ENCODE assay signal across 19 mouse cellular contexts in genomic region chr15:36700196-36700595, GRCm38 (mm10).
"Had no signal": no experiment of that assay in that cellular context is flagged by ENCODE, and none has a peak within 500 bp of the region (broad histone marks: within the 10 kb centered on the region; RNA-seq: fewer than 3 reads in every experiment).

No protein-coding gene starts in this region.

- ATAC-seq: liver, embryonic 12.5 days; midbrain, embryonic 13.5 days; midbrain, embryonic 15.5 days had no signal

- H3K27ac ChIP-seq: limb, embryonic 15.5 days; liver, embryonic 12.5 days; liver, embryonic 14.5 days; midbrain, embryonic 10.5 days; midbrain, embryonic 13.5 days; midbrain, embryonic 15.5 days; neural tube, embryonic 13.5 days; neural tube, embryonic 15.5 days had no signal

- H3K27me3 ChIP-seq: limb, embryonic 15.5 days; liver, embryonic 12.5 days; midbrain, embryonic 13.5 days; midbrain, embryonic 15.5 days; neural tube, embryonic 13.5 days; neural tube, embryonic 15.5 days had no signal

- H3K36me3 ChIP-seq: limb, embryonic 15.5 days; liver, embryonic 12.5 days; midbrain, embryonic 10.5 days; midbrain, embryonic 13.5 days; midbrain, embryonic 15.5 days; neural tube, embryonic 13.5 days; neural tube, embryonic 15.5 days had no signal

- H3K9me3 ChIP-seq: limb, embryonic 15.5 days; liver, embryonic 12.5 days; midbrain, embryonic 10.5 days; midbrain, embryonic 13.5 days; midbrain, embryonic 15.5 days; neural tube, embryonic 13.5 days; neural tube, embryonic 15.5 days had no signal

- H3K4me2 ChIP-seq: limb, embryonic 15.5 days; liver, embryonic 12.5 days; lung, embryonic 14.5 days; midbrain, embryonic 13.5 days; midbrain, embryonic 15.5 days; neural tube, embryonic 13.5 days; neural tube, embryonic 15.5 days had no signal

- H3K9ac ChIP-seq: limb, embryonic 15.5 days; liver, embryonic 12.5 days; liver, embryonic 14.5 days; lung, embryonic 14.5 days; midbrain, embryonic 13.5 days; midbrain, embryonic 15.5 days; neural tube, embryonic 13.5 days; neural tube, embryonic 15.5 days had no signal

- H3K4me3 ChIP-seq: limb, embryonic 15.5 days; liver, embryonic 12.5 days; midbrain, embryonic 10.5 days; midbrain, embryonic 13.5 days; midbrain, embryonic 15.5 days; myocyte; neural tube, embryonic 13.5 days; neural tube, embryonic 15.5 days had no signal

- DNase-seq: lung, embryonic 14.5 days; lung, postnatal 10 days; retina, postnatal 1 day; right cerebral cortex, adult 18-20 months; right cerebral cortex, postnatal 25 days; right cerebral cortex, postnatal 4 days; spleen, adult 18-20 months; thymus, adult 2 months; thymus, postnatal 25 days; thymus, postnatal 4 days had no signal

- H3K4me1 ChIP-seq: midbrain, embryonic 15.5 days had no signal
